Mouse (Mus musculus): ENCODE data around the gene Bicra. TPM values are rescaled to one million over a fixed set of nuclear protein-coding genes. Genes with fewer than 3 reads are reported as not detected.

Gene Bicra
- polyA plus RNA-seq, 1 experiment, result 6.6 TPM

- Histone ChIP-seq H3K79me2 (ENCODE audit: control insufficient read depth, insufficient read depth) (peaks cover 74% of the 10 kb centered on the region), H3K36me3 (ENCODE audit: control insufficient read depth, insufficient read depth) (no peaks in the 10 kb centered on the region), H3K4me2 (ENCODE audit: low read depth) (no peak overlapping the region), H3ac (ENCODE audit: control insufficient read depth, insufficient read length) (no peak overlapping the region), H3K4me3 (no peak overlapping the region), H3K27me3 (ENCODE audit: control insufficient read depth, insufficient read depth, insufficient read length) (no peaks in the 10 kb centered on the region)
- TF ChIP-seq CEBPB (IDR thresholded peaks at IDR 0.05; ENCODE audit: insufficient read depth, poor library complexity, severe bottlenecking) (no peak), TCF3 (IDR thresholded peaks at IDR 0.05; ENCODE audit: insufficient read length, low read depth) (no peak), MAX (IDR thresholded peaks at IDR 0.05; ENCODE audit: low read depth) (no peak)
These were observed 23.0 kb downstream of the Bicra start for GRCm38 (mm10) chr7:16024603-16025222.

GRCm38 (mm10) chr7:16019256-16020094, 28.2 kb downstream of the Bicra start:
- H3K4me3 ChIP-seq, result no peak overlapping the region
- peaks cover 81% of the 10 kb centered on the region for H3K79me2 ChIP-seq (ENCODE audit: control insufficient read depth, insufficient read depth)
- H3K27me3 ChIP-seq (ENCODE audit: control insufficient read depth, insufficient read depth, insufficient read length), result no peaks in the 10 kb centered on the region
- TF ChIP-seq E2F4 (IDR thresholded peaks at IDR 0.05; ENCODE audit: insufficient read depth) (no peak), MAX (IDR thresholded peaks at IDR 0.05; ENCODE audit: low read depth) (no peak), MYOG (IDR thresholded peaks at IDR 0.05; ENCODE audit: control insufficient read depth in 1 of 3, insufficient read depth in 1 of 3, insufficient read length in 2 of 3, low read depth in 2 of 3) (no peak), POLR2A (IDR thresholded peaks at IDR 0.05; ENCODE audit: insufficient read length, low read depth) (no peak), USF1 (IDR thresholded peaks at IDR 0.05; ENCODE audit: low read depth) (no peak), CEBPB (IDR thresholded peaks at IDR 0.05; ENCODE audit: insufficient read depth, poor library complexity, severe bottlenecking) (no peak), TCF3 (IDR thresholded peaks at IDR 0.05; ENCODE audit: insufficient read length, low read depth) (no peak), REST (IDR thresholded peaks at IDR 0.05; ENCODE audit: insufficient read depth, insufficient read length) (no peak), MYOD1 (IDR thresholded peaks at IDR 0.05; ENCODE audit: control insufficient read depth in 1 of 3, insufficient read length in 2 of 3, low read depth in 2 of 3) (no peak)
- H3ac ChIP-seq (ENCODE audit: control insufficient read depth, insufficient read length), result no peak overlapping the region
- no peak overlapping the region for H3K4me2 ChIP-seq (ENCODE audit: low read depth)
- H3K36me3 ChIP-seq (ENCODE audit: control insufficient read depth, insufficient read depth), result no peaks in the 10 kb centered on the region

GRCm38 (mm10) chr7:16018016-16018810, 29.5 kb downstream of the Bicra start:
- Histone ChIP-seq H3K36me3 (ENCODE audit: control insufficient read depth, insufficient read depth) (no peaks in the 10 kb centered on the region), H3K4me3 (no peak overlapping the region), H3K79me2 (ENCODE audit: control insufficient read depth, insufficient read depth) (peaks cover 78% of the 10 kb centered on the region), H3K27me3 (ENCODE audit: control insufficient read depth, insufficient read depth, insufficient read length) (no peaks in the 10 kb centered on the region), H3K4me2 (ENCODE audit: low read depth) (no peak overlapping the region), H3ac (ENCODE audit: control insufficient read depth, insufficient read length) (no peak overlapping the region)
- TF ChIP-seq TCF12 (IDR thresholded peaks at IDR 0.05; ENCODE audit: insufficient read depth, poor library complexity, severe bottlenecking) (no peak), REST (IDR thresholded peaks at IDR 0.05; ENCODE audit: insufficient read depth, insufficient read length) (no peak), MYOD1 (IDR thresholded peaks at IDR 0.05; ENCODE audit: control insufficient read depth in 1 of 3, insufficient read length in 2 of 3, low read depth in 2 of 3) (no peak), E2F4 (IDR thresholded peaks at IDR 0.05; ENCODE audit: insufficient read depth) (no peak), USF1 (IDR thresholded peaks at IDR 0.05; ENCODE audit: low read depth) (no peak), SRF (IDR thresholded peaks at IDR 0.05; ENCODE audit: control insufficient read depth, insufficient read length, low read depth) (no peak), MYOG (IDR thresholded peaks at IDR 0.05; ENCODE audit: control insufficient read depth in 1 of 3, insufficient read depth in 1 of 3, insufficient read length in 2 of 3, low read depth in 2 of 3) (no peak)

- Histone ChIP-seq H3K27me3 (ENCODE audit: control insufficient read depth, insufficient read depth, insufficient read length) (no peaks in the 10 kb centered on the region), H3K4me3 (no peak overlapping the region), H3K36me3 (ENCODE audit: control insufficient read depth, insufficient read depth) (no peaks in the 10 kb centered on the region), H3K79me2 (ENCODE audit: control insufficient read depth, insufficient read depth) (peaks cover 74% of the 10 kb centered on the region), H3ac (ENCODE audit: control insufficient read depth, insufficient read length) (no peak overlapping the region), H3K4me2 (ENCODE audit: low read depth) (no peak overlapping the region)
- TF ChIP-seq TCF3 (IDR thresholded peaks at IDR 0.05; ENCODE audit: insufficient read length, low read depth), result no peak
- no peak for TF ChIP-seq SRF (IDR thresholded peaks at IDR 0.05; ENCODE audit: control insufficient read depth, insufficient read length, low read depth)
- TF ChIP-seq E2F4 (IDR thresholded peaks at IDR 0.05; ENCODE audit: insufficient read depth), result no peak
- TF ChIP-seq TCF12 (IDR thresholded peaks at IDR 0.05; ENCODE audit: insufficient read depth, poor library complexity, severe bottlenecking), result no peak
- no peak for TF ChIP-seq USF1 (IDR thresholded peaks at IDR 0.05; ENCODE audit: low read depth)
- TF ChIP-seq MAX (IDR thresholded peaks at IDR 0.05; ENCODE audit: low read depth), result no peak
- TF ChIP-seq CEBPB (IDR thresholded peaks at IDR 0.05; ENCODE audit: insufficient read depth, poor library complexity, severe bottlenecking), result no peak
- no peak for TF ChIP-seq REST (IDR thresholded peaks at IDR 0.05; ENCODE audit: insufficient read depth, insufficient read length)
- no peak for TF ChIP-seq POLR2A (IDR thresholded peaks at IDR 0.05; ENCODE audit: insufficient read length, low read depth)
- no peak for TF ChIP-seq MYOD1 (IDR thresholded peaks at IDR 0.05; ENCODE audit: control insufficient read depth in 1 of 3, insufficient read length in 2 of 3, low read depth in 2 of 3)
- no peak for TF ChIP-seq POLR2AphosphoS2 (IDR thresholded peaks at IDR 0.05; ENCODE audit: insufficient read length, low read depth)
- TF ChIP-seq MYOG (IDR thresholded peaks at IDR 0.05; ENCODE audit: control insufficient read depth in 1 of 3, insufficient read depth in 1 of 3, insufficient read length in 2 of 3, low read depth in 2 of 3), result no peak
These were observed 32.3 kb downstream of the Bicra start for GRCm38 (mm10) chr7:16015384-16015783.

All from myocyte (in vitro differentiated cells).